Mouse (Mus musculus): ENCODE data around the gene Slit3.

DNA sequence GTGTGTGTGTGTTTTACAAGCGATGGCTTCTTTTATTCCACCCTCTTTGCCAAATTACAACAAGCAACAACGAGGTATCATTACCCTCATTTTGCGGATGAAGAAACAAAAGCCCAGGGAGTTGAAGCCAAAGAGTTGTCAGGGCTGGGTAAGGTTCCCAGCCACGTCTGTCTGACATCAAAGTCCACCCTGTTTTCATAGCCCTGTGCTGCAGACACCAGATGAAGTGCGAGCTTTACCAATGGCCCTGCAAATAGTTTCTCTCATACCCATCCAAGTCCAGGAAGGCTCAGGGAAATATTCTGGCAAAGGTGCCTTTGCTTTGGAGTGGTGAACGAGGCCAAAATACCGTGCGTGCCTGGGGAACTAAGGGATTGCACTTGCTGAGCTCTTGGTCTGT is 58.3 kb downstream of the Slit3 start:
- TF ChIP-seq POLR2A (IDR thresholded peaks at IDR 0.05; ENCODE audit: low read depth, low read length) (no peak), MAFK (IDR thresholded peaks at IDR 0.05; ENCODE audit: insufficient replicate concordance, low read length) (no peak), CTCF (conservative IDR thresholded peaks at IDR 0.05 in 1 of 2, IDR thresholded peaks at IDR 0.05 in 1 of 2; ENCODE audit: low read depth in 2 of 2, low read length in 2 of 2) (no peak), EP300 (IDR thresholded peaks at IDR 0.05; ENCODE audit: low read length) (no peak), MEF2A (IDR thresholded peaks at IDR 0.05; ENCODE audit: borderline replicate concordance, low read depth, low read length) (no peak), BHLHE40 (IDR thresholded peaks at IDR 0.05; ENCODE audit: low read depth, low read length) (no peak), E2F4 (IDR thresholded peaks at IDR 0.05; ENCODE audit: insufficient replicate concordance, low read depth, low read length) (no peak), ZC3H11A (IDR thresholded peaks at IDR 0.05; ENCODE audit: low read depth, low read length) (no peak), ZMIZ1 (IDR thresholded peaks at IDR 0.05; ENCODE audit: low read depth, low read length) (no peak), MXI1 (IDR thresholded peaks at IDR 0.05; ENCODE audit: low read depth, low read length) (no peak), TCF12 (IDR thresholded peaks at IDR 0.05; ENCODE audit: low read depth, low read length) (no peak), POLR2AphosphoS2 (IDR thresholded peaks at IDR 0.05; ENCODE audit: low read depth, low read length) (no peak)
